Mouse (Mus musculus) midbrain, embryonic 16.5 days (tissue): ENCODE results near the gene Gprin3. TPM values are rescaled to one million over a fixed set of nuclear protein-coding genes. Genes with fewer than 3 reads are reported as not detected.
"Not testable (repeated sequence)": the region's sequence is repeated elsewhere in the genome, so short reads cannot be mapped to it uniquely, and the experiment has no call there.

Source experiments
- ATAC-seq: fragments of 200-750 bp; cut with Nextera tagmentation; 2 replicates; pipeline ENCODE4 v1.8.0; 2017; ENCODE audit warnings: moderate TSS enrichment
- H3K27ac ChIP-seq: fragments of 300-500 bp; sonication (generic); 2 replicates; pipeline ENCODE4 v1.5.1; 2014; ENCODE audit warnings: mild to moderate bottlenecking, low read length, mixed read lengths
- H3K27me3 ChIP-seq: fragments of 300-500 bp; sonication (generic); 2 replicates; pipeline ENCODE4 v1.6.1; 2014; ENCODE audit warnings: low read depth, low read length, mixed read lengths; ENCODE audit not compliant: control insufficient read depth, insufficient read depth
- H3K36me3 ChIP-seq: fragments of 300-500 bp; sonication (generic); 2 replicates; pipeline ENCODE4 v1.6.1; 2014; ENCODE audit warnings: mild to moderate bottlenecking, low read length, moderate library complexity, mixed read lengths; ENCODE audit not compliant: control insufficient read depth, insufficient read depth
- H3K4me1 ChIP-seq: fragments of 300-500 bp; sonication (generic); 2 replicates; pipeline ENCODE4 v1.6.1; 2014; ENCODE audit warnings: mild to moderate bottlenecking, low read length, mixed read lengths; ENCODE audit not compliant: control insufficient read depth, insufficient read depth
- H3K4me2 ChIP-seq: fragments of 300-500 bp; sonication (generic); 2 replicates; pipeline ENCODE4 v1.6.1; 2014; ENCODE audit warnings: mild to moderate bottlenecking, low read length, mixed read lengths
- H3K4me3 ChIP-seq: fragments of 300-500 bp; sonication (generic); 2 replicates; pipeline ENCODE4 v1.5.1; 2014; ENCODE audit warnings: low read depth, mild to moderate bottlenecking, low read length, moderate library complexity, mixed read lengths
- H3K9ac ChIP-seq: fragments of 300-500 bp; sonication (generic); 2 replicates; pipeline ENCODE4 v1.6.1; 2014; ENCODE audit warnings: low read depth, low read length, mixed read lengths
- H3K9me3 ChIP-seq: fragments of 300-500 bp; sonication (generic); replicated peaks from 2 replicates; pipeline ENCODE4 v1.6.1; 2014; ENCODE audit warnings: mild to moderate bottlenecking, low read length, mixed read lengths; ENCODE audit not compliant: control insufficient read depth, poor library complexity, severe bottlenecking
- WGBS: fragments of 180-500 bp; shearing (Covaris S2); extraction: QIAGEN DNeasy Blood & Tissue Kit; methylation state at CpG from one replicate; pipeline ENCODE4 v1.1.7; 2014; 5-methylcytosine and 5-hydroxymethylcytosine counted together
- polyA plus RNA-seq: library from polyadenylated mRNA; unstranded; fragments of >200 nt; fragmentation: Nextera tagmentation; extraction: Ambion mirVana; gene quantifications from 2 replicates; pipeline ENCODE4 v1.2.1, GENCODE M21; 2015

The Gprin3 gene
- polyA plus RNA-seq, 1 experiment from 2014 or later: 12.9 TPM

- H3K27me3 ChIP-seq: no peaks in the 10 kb centered on the region
- ATAC-seq: no peak
- 99% methylated on average over 2 of the region's 2 CpGs for WGBS
- H3K4me2 ChIP-seq: no peak overlapping the region
- no peaks in the 10 kb centered on the region for H3K4me1 ChIP-seq
- H3K9ac ChIP-seq: no peak overlapping the region
- H3K9me3 ChIP-seq: no peaks in the 10 kb centered on the region
- no peaks in the 10 kb centered on the region for H3K36me3 ChIP-seq
- no peak overlapping the region for H3K27ac ChIP-seq
- no peak overlapping the region for H3K4me3 ChIP-seq
These were observed 114.9 kb downstream of the Gprin3 start for GRCm38 (mm10) chr6:59311241-59311640.

GRCm38 (mm10) chr6:59304235-59304942 is 121.7 kb downstream of the Gprin3 start:
- ATAC-seq, H3K27me3 ChIP-seq: not testable (repeated sequence)
- 90% methylated on average over 2 of the region's 2 CpGs for WGBS

GRCm38 (mm10) chr6:59303031-59303430 is 123.1 kb downstream of the Gprin3 start:
- no peaks in the 10 kb centered on the region for H3K27me3 ChIP-seq
- H3K36me3 ChIP-seq: no peaks in the 10 kb centered on the region
- no peak overlapping the region for H3K27ac ChIP-seq
- no peak overlapping the region for H3K4me3 ChIP-seq
- no peaks in the 10 kb centered on the region for H3K9me3 ChIP-seq
- WGBS: 91% methylated on average over 1 of the region's 1 CpGs
- no peaks in the 10 kb centered on the region for H3K4me1 ChIP-seq
- H3K9ac ChIP-seq: no peak overlapping the region
- no peak for ATAC-seq
- no peak overlapping the region for H3K4me2 ChIP-seq

More at GRCm38 (mm10) chr6:59304235-59304942, 121.7 kb downstream of the Gprin3 start:
- not testable (repeated sequence) for H3K4me2 ChIP-seq, H3K36me3 ChIP-seq, H3K9me3 ChIP-seq, H3K27ac ChIP-seq, H3K4me3 ChIP-seq, H3K9ac ChIP-seq, H3K4me1 ChIP-seq

Other genes starting within 250 kb of the Gprin3 start
- 11.6 and 11.7 TPM in 2 replicates for gene Tigd2, start 217.4 kb downstream of the Gprin3 start, polyA plus RNA-seq